In genomic region chr11:33607784-33608183, GRCm38 (mm10) we compare ENCODE assay signal across 17 mouse cellular contexts. TPM values are rescaled to one million over a fixed set of nuclear protein-coding genes. Genes with fewer than 3 reads are reported as not detected.
DNase-seq lines count a peak whose midpoint lies in the region; ATAC-seq and TF ChIP-seq lines count a peak whose summit lies in the region.
"Had no signal": no experiment of that assay in that cellular context is flagged by ENCODE, and none has a peak within 500 bp of the region (broad histone marks: within the 10 kb centered on the region; RNA-seq: fewer than 3 reads in every experiment).

No protein-coding gene starts in this region.

- H3K27ac ChIP-seq in kidney, embryonic 16.5 days (ENCODE audit: low read length) = no peak overlapping the region
- H3K27ac ChIP-seq in embryonic facial prominence, embryonic 14.5 days (replicated peaks; ENCODE audit: low read depth, low read length) = no peak overlapping the region
- no peak overlapping the region for H3K27ac ChIP-seq in neural tube, embryonic 12.5 days
- H3K27ac ChIP-seq in left cerebral cortex, adult 2 months = no peak overlapping the region

- no peak overlapping the region for H3K4me3 ChIP-seq in kidney, embryonic 16.5 days (ENCODE audit: low read length)
- no peak overlapping the region for H3K4me3 ChIP-seq in embryonic facial prominence, embryonic 14.5 days (ENCODE audit: low read depth, low read length)
- no peak overlapping the region for H3K4me3 ChIP-seq in neural tube, embryonic 12.5 days
- no peak overlapping the region for H3K4me3 ChIP-seq in left cerebral cortex, adult 2 months

- H3K4me1 ChIP-seq in kidney, embryonic 16.5 days (ENCODE audit: insufficient read depth, low read length) = 0 out of 2 replicates have a peak, but pooled peaks cover 5% of the 10 kb centered on the region
- H3K4me1 ChIP-seq in embryonic facial prominence, embryonic 14.5 days (ENCODE audit: control insufficient read depth, insufficient read depth, low read length) = no peaks in the 10 kb centered on the region
- no peaks in the 10 kb centered on the region for H3K4me1 ChIP-seq in neural tube, embryonic 12.5 days

- no peak overlapping the region for H3K9ac ChIP-seq in kidney, embryonic 16.5 days (replicated peaks; ENCODE audit: low read length)
- no peak overlapping the region for H3K9ac ChIP-seq in embryonic facial prominence, embryonic 14.5 days (ENCODE audit: low read depth, low read length)
- no peak overlapping the region for H3K9ac ChIP-seq in neural tube, embryonic 12.5 days

- peak; percentile 86 for ATAC-seq in kidney, embryonic 16.5 days (ENCODE audit: low FRiP score, low TSS enrichment)
- ATAC-seq in embryonic facial prominence, embryonic 14.5 days (ENCODE audit: low read depth) = peak; percentile 86
- ATAC-seq in neural tube, embryonic 12.5 days (ENCODE audit: low FRiP score, low read depth) = 0 out of 2 replicates have a peak, but pooled peaks have one; percentile 33
- ATAC-seq: intestine, postnatal 0 days had no signal

- intact Hi-C loops in left cerebral cortex, adult 2 months (cut with DNase I) = no loop called here

- no peak overlapping the region for H3K4me2 ChIP-seq in kidney, embryonic 16.5 days (replicated peaks; ENCODE audit: low read depth, low read length)
- H3K4me2 ChIP-seq in embryonic facial prominence, embryonic 14.5 days (ENCODE audit: low read depth, low read length) = no peak overlapping the region
- no peak overlapping the region for H3K4me2 ChIP-seq in neural tube, embryonic 12.5 days (replicated peaks)

- WGBS in kidney, embryonic 16.5 days = 9% methylated on average over 3 of the region's 3 CpGs
- 3% methylated on average over 3 of the region's 3 CpGs for WGBS in embryonic facial prominence, embryonic 14.5 days
- 45% methylated on average over 3 of the region's 3 CpGs for WGBS in neural tube, embryonic 12.5 days

- no peaks in the 10 kb centered on the region for H3K27me3 ChIP-seq in kidney, embryonic 16.5 days (ENCODE audit: insufficient read depth, low read length)
- no peaks in the 10 kb centered on the region for H3K27me3 ChIP-seq in embryonic facial prominence, embryonic 14.5 days (replicated peaks; ENCODE audit: control insufficient read depth, insufficient read depth, low read length)
- peaks cover 5% of the 10 kb centered on the region; the same call in 1 of the 2 replicates for H3K27me3 ChIP-seq in neural tube, embryonic 12.5 days (replicated peaks)

- TF ChIP-seq CTCF in left cerebral cortex, adult 2 months (IDR thresholded peaks at IDR 0.05) = no peak

- no peak for DNase-seq in kidney, adult 8-10 months
- peak; percentile 56 for DNase-seq in embryo, embryonic 10.5 days (ENCODE audit: low spot score)
- DNase-seq in embryonic facial prominence, embryonic 14.5 days (ENCODE audit: low spot score) = peak; percentile 72
- no peak for DNase-seq in testis, postnatal 14 days (ENCODE audit: low spot score)
- DNase-seq in adipocyte (ENCODE audit: low spot score) = no peak
- no peak for DNase-seq in left cerebral cortex, adult 2 months (ENCODE audit: extremely low spot score in 1 of 2, low spot score in 2 of 2)
- DNase-seq: cerebellum, adult 9-10 months; layer of hippocampus, adult 9-11 months; liver; lung, postnatal 10 days had no signal

- H3K9me3 ChIP-seq in kidney, embryonic 16.5 days (ENCODE audit: low read length) = no peaks in the 10 kb centered on the region
- H3K9me3 ChIP-seq in embryonic facial prominence, embryonic 14.5 days (ENCODE audit: control insufficient read depth, low read length) = no peaks in the 10 kb centered on the region
- H3K9me3 ChIP-seq in neural tube, embryonic 12.5 days = no peaks in the 10 kb centered on the region

- no peaks in the 10 kb centered on the region for H3K36me3 ChIP-seq in kidney, embryonic 16.5 days (ENCODE audit: insufficient read depth, low read length)
- no peaks in the 10 kb centered on the region for H3K36me3 ChIP-seq in embryonic facial prominence, embryonic 14.5 days (ENCODE audit: control insufficient read depth, insufficient read depth, low read length)
- H3K36me3 ChIP-seq in neural tube, embryonic 12.5 days = no peaks in the 10 kb centered on the region

RNA-seq across cellular contexts. Expression of gene D130052B06Rik, which starts 8.7 kb away (rescaled TPM):
- polyA plus RNA-seq in kidney, embryonic 16.5 days (2015; fragmentation: Nextera tagmentation; extraction: Ambion mirVana) = not detected in 2 replicates
- not detected in 2 replicates for polyA plus RNA-seq in embryonic facial prominence, embryonic 14.5 days (2014; fragmentation: Nextera tagmentation; extraction: Ambion mirVana)
- 0.80 and 1.6 TPM in 2 replicates for polyA plus RNA-seq in neural tube, embryonic 12.5 days (2016; fragmentation: Nextera tagmentation; extraction: Ambion mirVana)
- not detected for total RNA-seq in left cerebral cortex, adult 2 months (2021)
- total RNA-seq: midbrain, postnatal 0 days had no signal
- polyA plus RNA-seq: heart, embryonic 16.5 days; intestine, postnatal 0 days; midbrain, postnatal 0 days; small intestine, adult 2 months; testis, adult 2 months had no signal

RNA-seq across cellular contexts. Expression of gene Gabrp, which starts 29.0 kb away (rescaled TPM):
- polyA plus RNA-seq in kidney, embryonic 16.5 days (2015; fragmentation: Nextera tagmentation; extraction: Ambion mirVana) = 0.92 and 1.3 TPM in 2 replicates
- 1.0 and 4.1 TPM in 2 replicates for polyA plus RNA-seq in embryonic facial prominence, embryonic 14.5 days (2014; fragmentation: Nextera tagmentation; extraction: Ambion mirVana)
- 3.3 and 3.6 TPM in 2 replicates for polyA plus RNA-seq in neural tube, embryonic 12.5 days (2016; fragmentation: Nextera tagmentation; extraction: Ambion mirVana)
- total RNA-seq in left cerebral cortex, adult 2 months (2021) = not detected
- polyA plus RNA-seq: intestine, postnatal 0 days; midbrain, postnatal 0 days; small intestine, adult 2 months had no signal

Comparison
In these comparisons a context has a peak if more than half of its experiments do, and no peak if none do; other contexts are left out.
1. ATAC-seq: peak in every context shown above with its lines; median percentile 86 in kidney, embryonic 16.5 days; 86 in embryonic facial prominence, embryonic 14.5 days; 33 in neural tube, embryonic 12.5 days.
2. DNase-seq: peak in embryo, embryonic 10.5 days (single experiment) and embryonic facial prominence, embryonic 14.5 days (single experiment); none in kidney, adult 8-10 months (0 of 2), testis, postnatal 14 days (single experiment), adipocyte (single experiment) and left cerebral cortex, adult 2 months (0 of 2).